Mouse (Mus musculus) mouse embryonic stem cell (cell line): ENCODE data around the gene Ccdc148.

Experiments used
- in situ Hi-C, 2 experiments: fragments of 300-500 bp; cut with MboI; formaldehyde crosslinking; loops; 1 replicate in 1 of 2; 3 replicates in 1 of 2; pipeline ENCODE4 v1.14.3; 2019 to 2020; ENCODE audit warnings: low sequenced_read_pairs in 2 of 2, low pct_unique_long_range_greater_than_20kb in 1 of 2, mixed read lengths in 1 of 2; ENCODE audit not compliant: unreplicated experiment in 1 of 2

Gene Ccdc148

DNA sequence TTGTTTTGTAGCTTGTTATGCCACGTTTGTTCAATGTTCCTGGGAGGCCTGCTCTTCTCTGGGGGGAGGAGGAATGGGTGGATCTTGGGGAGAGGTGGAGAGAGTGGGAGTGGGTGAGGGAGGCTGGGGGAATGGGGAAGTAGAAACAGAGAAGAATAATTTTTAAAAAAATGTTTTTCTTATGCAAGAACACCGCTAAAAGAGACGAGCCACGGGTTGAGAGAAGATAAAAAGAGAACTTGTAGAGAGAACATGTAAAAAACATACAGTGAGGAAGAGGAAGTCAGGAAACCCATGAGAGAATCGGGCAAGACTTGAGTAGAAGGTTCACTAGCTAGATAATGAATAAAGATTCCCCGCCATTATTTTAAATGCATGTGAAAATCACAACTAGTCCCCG lies 182.4 kb downstream of the Ccdc148 start:
- in situ Hi-C loops: no loop called here

DNA sequence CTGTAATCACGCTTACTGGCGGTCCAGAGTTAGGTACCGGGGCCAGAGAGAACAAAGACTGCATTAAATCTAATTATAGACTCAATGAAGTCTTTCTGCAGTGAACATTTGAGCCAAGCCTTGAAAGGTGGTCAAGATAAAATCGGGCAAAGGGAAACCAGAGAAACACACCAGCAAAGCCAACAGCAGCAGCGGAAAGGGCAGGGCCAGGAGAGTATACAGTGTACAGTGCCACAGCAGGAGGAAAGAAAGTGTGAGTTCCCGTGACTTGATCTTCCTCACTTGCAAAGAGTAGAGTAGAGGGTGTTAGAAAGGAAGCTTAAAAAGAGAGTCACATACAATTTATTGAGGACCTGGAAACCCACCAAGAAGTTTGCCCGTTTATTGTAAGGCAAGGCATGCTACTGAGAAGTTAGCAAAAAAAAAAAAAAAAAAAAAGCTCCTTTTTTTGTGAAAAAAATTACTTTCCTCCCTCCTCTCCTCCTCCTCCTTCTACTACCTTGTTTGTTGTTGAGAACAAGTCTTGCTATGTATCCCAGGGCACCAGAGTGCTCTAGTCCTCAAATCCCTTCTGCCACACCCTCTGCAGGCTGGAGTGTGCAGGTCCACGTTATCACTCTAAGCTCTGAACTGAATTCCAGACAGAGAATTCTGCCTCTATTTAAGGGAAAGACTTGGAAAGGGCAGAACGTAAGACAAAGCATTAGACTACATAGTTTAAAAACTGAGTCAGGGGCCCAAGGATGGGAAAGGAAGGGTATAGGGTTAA lies 188.8 kb downstream of the Ccdc148 start:
- in situ Hi-C loops: no loop called here

DNA sequence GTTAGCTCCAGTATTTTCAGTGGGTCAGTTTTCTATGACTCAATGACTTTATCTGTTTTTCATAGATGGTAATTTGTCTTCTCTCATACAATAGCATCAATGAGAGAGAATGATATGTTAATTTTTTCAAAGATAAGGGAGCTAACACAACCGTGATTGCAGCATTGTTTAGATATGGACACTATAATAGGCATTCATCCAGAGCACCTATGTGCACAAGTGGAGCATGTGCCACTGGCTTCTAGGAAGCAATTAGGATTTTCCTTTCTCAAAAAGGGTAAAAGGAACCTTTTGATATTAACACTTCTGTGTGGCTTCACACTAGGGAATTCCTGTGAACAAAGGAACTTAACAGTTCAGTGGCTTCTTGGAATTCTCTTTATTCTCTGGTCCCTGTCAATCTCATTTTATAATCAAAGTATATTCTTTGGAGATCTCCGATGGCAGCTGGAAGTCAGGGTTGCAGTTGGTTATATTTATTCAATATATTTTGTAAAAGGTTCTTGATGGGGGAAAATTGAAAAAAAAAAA lies 203.6 kb downstream of the Ccdc148 start:
- in situ Hi-C loops: no loop called here

DNA sequence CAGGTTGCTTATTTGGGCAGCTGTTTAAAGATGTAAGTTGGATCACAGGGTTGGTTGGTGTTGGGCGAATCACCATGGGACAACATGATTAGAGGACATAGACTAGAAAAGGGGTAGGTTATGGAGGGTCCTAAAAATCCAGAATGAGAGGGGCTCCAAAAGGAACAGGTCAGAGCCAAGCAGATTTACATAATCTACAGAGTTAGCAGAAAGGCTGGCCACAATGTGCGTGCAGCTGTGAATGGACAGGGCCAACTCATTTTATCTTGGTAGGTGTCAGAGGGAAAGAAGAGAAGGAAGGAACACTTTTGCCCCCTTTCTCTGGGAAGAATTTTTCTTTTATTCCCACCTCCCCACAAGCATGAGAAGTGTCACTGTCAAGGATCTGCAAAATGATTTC lies 204.1 kb downstream of the Ccdc148 start:
- in situ Hi-C loops: no loop called here

DNA sequence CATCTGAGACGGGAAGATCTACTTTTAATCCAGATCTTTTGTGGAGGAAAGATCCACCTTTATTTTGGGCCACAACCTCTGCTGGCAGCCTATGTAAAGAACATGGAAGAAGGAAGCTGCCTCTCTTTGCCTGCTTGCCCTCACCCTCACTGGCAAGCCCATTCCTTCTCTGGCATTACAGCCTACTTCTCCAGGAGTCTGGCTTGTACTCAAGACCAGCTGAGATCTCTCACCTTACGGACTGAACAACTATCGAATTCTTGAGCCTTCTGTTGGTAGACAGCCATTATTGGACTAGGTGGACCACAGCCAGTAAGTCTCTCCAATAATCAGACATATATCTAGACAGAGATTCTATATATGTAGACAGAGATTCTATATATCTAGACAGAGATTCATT lies 208.4 kb downstream of the Ccdc148 start:
- in situ Hi-C loops: no loop called here

DNA sequence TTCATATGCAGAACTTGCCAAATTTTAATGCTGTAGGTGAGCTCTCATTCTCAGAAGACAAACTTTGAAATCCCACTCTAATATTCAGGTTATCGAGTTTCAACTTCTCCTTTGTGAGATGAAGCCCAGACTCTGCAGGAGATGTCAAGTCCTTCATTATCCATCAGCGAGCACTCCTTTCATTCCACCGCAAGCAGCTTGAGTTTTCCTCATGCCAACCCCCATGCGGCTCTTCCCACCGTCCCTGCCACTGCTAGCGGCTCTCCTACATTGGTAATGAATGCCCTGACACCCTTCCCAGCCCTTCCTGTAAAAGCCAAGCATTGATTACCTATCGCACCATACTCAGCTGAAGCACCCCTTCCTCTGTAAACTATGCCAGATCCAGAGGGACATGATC lies 211.7 kb downstream of the Ccdc148 start:
- in situ Hi-C loops: no loop called here

DNA sequence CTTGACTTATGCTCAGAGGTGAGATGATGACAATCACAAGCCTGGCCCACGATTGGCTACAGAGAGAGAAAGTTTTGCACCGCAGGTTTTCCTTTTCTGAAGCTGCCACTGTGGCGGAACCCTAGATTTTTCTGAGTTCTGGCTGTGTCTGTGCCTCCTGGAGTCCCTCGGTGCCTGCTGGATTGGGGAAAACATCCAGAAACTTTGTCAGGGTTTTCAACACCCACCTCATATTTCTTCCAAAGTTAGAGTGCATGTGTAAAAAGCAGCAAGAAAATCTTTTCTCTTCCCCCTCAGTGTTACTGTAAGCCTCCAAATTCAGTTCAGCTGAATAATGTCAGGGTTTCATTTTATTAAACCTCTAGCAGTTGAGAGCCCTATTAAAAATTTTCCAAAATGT lies 219.1 kb downstream of the Ccdc148 start:
- in situ Hi-C loops: no loop called here

DNA sequence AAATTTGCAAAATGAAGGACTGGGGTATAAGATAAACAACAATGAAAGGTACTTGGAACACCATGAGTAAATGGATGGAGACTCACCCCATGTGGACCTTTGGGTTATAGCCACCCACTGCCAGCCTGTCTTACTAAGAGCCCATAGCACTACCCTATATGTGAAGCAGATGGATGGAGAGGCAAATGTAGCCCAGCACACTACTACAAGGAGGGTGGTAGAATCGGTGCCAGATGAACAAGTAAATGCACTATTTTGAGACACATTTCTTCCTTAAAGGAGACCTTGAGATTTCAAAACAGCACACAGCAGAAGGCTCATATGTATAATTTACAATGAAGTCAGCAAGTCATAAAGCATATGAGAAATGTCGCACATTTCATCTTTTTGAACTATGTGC lies 234.9 kb downstream of the Ccdc148 start:
- in situ Hi-C loops: no loop called here

DNA sequence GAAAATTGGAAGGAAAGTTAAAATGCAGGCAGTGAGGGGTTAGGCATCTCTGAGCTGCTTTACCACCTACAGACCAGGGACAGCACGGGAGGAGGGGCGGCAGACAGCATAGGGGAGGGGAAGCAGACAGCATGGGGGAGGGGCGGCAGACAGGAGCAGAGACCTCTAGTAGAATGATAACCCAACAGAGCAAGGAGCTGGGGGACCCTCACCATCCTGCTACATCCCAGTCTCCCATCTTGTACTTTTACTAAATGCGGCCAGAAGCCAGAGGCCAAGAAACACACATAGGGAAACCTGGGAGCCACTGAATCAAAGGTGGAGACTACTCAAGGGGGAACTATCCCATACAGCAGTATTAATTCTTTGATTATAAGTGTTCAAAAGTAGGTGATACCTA lies 242.1 kb downstream of the Ccdc148 start:
- in situ Hi-C loops: no loop called here

DNA sequence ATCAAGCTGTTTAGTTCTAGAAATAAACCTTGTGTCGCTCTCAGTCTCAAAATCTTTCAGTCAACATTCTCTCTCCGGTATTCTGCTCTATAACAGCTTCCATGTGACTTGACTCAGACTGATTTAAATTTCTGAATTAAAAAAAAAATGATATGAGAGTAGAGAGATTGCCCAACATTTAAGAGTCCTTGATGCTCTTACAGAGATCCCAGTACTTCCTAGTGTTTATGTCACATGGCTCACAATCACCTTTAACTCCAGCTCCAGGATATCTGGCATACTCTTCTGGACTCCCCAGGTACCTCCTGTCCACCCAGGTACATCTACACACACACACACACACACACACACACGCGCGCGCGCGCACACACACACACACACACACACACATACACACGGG lies 248.1 kb downstream of the Ccdc148 start:
- in situ Hi-C loops: no loop called here

DNA sequence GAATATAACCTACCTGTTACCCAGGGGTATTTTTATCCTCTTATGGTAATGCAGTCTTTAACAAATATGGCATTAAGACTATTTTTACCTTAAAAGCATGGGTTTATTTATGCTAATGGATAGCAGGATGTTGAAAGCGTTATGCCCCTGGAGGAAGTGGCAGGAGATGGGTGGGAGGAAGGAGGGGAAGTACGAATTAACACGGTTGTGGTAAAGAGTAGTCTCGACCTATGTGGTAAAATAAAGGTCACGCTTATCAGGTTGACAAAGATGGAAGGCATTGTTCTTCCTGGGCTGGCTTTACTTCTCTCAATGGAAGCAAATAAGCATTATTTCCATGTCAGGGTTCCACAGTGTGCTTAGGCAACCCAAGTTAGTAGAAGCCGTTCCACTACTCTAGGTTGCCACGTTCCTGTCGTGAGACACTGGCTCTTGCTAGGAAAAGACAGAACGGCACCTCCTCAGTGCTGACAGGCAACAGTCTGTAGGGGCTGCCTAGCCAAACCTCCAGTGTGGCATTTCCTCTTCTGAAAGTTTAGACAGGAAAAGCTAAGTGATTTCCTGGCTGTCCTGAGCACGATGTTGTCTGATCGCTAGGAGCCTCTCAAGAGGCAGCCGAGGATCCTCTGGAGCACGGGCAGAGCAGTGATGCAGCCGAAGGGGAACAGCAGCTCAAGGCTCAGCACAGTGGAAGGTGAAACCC lies 253.5 kb downstream of the Ccdc148 start:
- in situ Hi-C loops: no loop called here

DNA sequence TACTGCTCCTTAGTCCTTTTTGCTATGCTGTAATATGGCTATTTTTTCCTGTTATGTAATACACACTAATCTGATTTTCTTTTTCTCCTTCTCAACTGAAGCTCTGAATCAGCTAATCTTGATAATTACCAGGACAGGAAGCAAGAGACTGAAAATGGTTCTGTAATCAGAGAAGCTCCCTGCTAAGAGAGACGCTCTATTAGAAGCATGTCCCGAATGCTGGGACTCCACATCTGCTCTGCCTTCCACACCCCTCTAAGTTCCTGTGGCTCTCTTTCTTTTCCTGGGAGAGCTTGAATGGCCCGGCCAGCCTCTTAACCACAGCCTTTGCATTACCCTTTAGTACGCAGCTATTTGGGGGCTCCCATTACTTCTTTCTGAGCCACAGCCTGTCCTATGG lies 255.4 kb downstream of the Ccdc148 start:
- in situ Hi-C loops: no loop called here

DNA sequence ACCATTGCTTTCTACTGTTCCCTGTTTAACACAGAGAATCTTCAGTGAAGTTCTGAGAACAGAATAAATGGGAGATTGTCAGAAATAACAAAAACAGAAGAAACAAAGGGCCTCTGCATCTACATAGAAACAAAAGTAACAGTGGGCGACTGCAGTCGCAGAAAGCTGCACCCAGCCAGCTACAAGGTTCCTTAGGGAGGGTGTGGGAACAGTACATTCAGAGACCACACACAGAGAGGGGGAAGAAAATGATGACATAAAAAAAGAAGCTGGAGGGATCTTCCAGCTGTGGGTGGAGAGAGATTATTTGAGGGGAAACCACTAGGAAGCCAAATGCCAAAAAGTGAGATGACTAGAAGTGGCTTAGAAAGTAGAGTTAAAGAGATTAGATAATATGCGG lies 280.6 kb downstream of the Ccdc148 start:
- in situ Hi-C loops: no loop called here

DNA sequence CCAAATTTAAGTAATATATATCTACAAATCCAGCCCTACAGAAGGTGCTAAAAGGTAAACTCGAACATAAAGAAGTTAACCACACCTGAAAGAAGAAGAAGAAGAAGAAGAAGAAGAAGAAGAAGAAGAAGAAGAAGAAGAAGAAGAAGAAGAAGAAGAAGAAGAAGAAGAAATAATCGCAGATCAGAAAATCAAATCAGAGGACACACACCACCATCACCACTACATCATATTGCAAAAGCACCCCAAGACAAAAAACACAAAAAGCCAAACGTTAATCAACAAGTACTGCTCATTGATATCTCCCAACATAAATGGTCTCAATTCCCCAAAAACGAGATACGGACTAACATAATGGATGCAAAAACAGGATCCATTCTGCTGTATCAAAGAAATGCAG lies 301.3 kb downstream of the Ccdc148 start, which contains the start of gene Gm11099:
Gene Gm11099 (plus strand): TSS at position 301 of the 400 bp plus-strand sequence.
- in situ Hi-C loops: no loop called here

DNA sequence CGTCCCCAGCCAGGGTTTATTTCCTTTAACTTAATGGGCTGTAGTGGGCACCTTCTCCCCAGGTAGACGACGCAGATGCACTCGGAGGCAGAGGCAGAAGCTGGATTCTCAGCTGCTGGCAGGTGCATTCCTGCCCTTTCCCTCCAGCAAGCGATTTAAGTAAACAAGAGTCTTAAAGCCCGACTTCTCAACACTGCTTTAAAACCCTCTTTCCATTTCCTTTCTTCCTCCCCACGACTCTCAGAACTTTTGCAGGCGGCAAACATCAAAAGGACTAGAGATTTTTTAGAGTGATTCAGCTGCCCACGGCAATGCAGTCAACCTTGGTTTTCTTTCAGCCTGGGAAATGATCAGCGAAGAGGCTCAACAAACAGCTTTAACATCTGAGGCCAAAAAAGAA lies 316.0 kb downstream of the Ccdc148 start:
- in situ Hi-C loops: no loop called here

DNA sequence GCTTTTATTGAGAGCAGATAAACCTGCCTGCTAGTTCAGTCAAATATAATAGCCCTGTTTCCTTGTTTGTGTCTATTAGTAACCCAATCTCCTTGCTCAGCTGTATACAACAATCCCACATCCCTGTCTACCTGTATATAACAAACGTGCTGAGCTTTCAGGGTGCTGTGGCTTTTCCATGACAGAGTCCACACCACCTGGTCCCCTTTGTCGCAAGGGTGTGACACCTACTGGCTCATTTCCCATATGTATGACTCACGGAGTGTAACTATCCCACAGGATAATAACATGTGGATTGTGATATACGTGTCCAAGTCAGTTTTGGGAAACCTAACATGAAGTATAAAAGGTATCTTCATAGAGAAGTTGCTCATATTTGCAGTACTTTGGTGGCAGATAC lies 318.0 kb downstream of the Ccdc148 start:
- in situ Hi-C loops: no loop called here

DNA sequence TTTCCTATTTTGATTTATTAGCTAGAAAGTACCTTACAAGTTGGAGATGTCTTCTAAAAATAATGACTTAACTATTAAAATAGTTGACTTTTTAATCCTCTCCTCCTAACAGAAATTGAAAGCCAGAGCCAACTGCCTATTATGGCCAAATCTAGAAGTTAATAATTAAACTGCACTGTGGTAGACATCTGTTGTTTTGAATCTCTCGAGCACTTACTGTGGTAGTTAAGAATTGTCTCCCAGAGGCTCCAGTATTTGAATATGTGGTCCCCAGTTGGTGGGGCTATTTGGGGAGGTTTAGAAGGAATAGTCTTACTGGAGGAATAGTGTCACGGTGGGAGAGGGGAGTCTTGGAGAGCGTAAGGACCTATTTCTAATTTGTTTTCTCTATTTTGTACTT lies 319.5 kb downstream of the Ccdc148 start:
- in situ Hi-C loops: no loop called here

DNA sequence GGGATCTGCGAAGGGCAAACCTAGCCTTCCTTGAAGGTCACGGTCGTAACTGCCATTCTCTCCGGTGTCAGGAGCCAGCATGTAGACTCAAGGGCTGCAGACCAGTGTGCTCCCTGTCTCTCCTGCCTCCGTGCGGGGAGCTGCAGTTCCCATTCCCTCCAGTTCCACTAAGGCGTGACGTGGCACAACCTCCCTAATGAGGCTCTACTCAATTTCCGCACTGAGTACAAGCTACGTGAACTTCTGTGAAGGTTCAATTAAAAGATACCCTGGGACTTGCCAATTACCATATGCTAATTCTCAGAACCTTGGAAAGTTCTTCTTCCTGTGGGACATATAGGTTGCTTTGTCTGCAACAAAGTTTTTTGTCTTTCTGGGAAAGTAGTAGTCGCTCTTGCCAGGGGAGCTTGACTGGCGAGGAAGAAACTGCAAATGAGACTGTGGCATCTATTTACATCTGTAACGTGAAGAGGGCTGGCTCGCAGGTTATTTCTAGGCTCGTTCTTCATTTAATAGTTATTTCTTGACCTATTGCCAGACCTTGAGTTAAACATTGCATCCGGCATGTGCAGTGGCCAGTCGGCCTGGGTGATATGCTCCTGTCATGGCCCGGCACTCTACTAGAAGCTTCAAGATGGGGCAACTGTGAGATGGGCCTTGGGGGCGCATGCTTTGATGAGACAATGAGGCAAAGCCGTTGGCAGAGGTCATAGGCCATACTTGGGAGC lies 328.1 kb downstream of the Ccdc148 start:
- in situ Hi-C loops: no loop called here

DNA sequence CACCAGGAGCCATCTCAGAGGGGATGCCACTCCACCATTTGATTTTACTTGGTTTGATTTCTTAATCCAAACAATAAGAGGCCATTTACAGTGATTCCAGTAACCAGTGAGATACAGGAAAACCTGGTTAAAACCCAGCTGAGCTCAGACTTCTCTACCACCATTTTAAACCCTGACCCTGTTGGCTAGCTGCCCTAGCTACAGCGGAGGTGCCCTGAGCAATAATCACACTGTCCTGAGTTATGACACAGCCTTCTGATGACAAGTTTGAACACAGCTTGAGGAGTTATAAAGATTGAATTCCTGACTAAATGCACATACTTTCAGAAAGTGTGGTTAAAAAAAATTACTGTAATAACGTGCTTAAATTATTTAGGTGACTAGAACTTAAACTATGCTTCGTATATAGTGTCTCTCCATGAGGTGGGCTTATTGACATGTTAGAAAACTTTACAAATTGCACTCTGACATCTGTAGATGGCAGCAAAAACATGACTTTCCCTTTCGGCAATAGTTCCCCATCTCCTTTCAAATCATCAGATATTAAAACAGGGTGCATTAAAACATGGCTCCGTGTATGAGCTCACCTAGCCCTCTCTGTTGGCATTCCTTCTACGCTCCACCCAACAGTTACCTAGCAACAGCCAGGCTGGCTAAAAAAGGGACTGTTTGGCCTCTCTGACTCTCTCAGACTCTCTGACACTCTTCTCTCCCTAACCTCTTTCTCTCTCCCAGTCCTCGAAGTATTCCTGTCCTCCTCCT lies 330.3 kb downstream of the Ccdc148 start:
- in situ Hi-C loops: no loop called here
